In the genomic region with DNA sequence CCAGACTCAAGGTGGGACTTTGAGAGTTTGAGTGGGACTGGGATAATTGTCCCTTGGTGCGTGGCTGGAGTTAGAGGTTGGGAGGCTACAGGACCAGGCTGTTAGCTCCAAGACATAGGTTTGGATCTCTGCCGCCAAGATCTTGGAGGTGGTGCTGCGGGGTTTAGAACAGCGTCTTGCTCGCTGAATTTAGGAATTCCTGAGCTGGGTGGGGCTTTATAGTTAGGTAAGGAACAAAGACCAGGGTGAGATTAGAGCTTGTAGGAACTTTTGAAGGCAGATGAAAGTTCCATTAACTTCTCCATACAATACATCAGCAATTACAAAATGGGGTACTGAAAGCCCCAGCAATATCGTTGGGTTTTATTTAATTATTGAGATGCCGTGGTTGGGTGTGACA, we compare ENCODE assay signal across 11 mouse cellular contexts. TPM values are rescaled to one million over a fixed set of nuclear protein-coding genes. Genes with fewer than 3 reads are reported as not detected.
DNase-seq lines count a peak whose midpoint lies in the region; ATAC-seq and TF ChIP-seq lines count a peak whose summit lies in the region.
"Had no signal": no experiment of that assay in that cellular context is flagged by ENCODE, and none has a peak within 500 bp of the region (broad histone marks: within the 10 kb centered on the region; RNA-seq: fewer than 3 reads in every experiment).

No protein-coding gene starts in this region.

- H3K4me2 ChIP-seq in heart, embryonic 12.5 days: peak overlapping the region; percentile 58
- H3K4me2 ChIP-seq in stomach, embryonic 15.5 days: peak overlapping the region; percentile 60
- no peak overlapping the region for H3K4me2 ChIP-seq in hindbrain, postnatal 0 days (ENCODE audit: low read depth, low read length)
- H3K4me2 ChIP-seq: midbrain, embryonic 11.5 days had no signal

- H3K27me3 ChIP-seq in heart, embryonic 12.5 days (replicated peaks): peaks cover 59% of the 10 kb centered on the region
- peaks cover 64% of the 10 kb centered on the region for H3K27me3 ChIP-seq in megakaryocyte, embryonic 14.5 days (replicated peaks)
- peaks cover 59% of the 10 kb centered on the region for H3K27me3 ChIP-seq in limb, embryonic 10.5 days (ENCODE audit: low read depth, poor library complexity, severe bottlenecking)
- 0 out of 2 replicates have a peak, but pooled peaks cover 3% of the 10 kb centered on the region for H3K27me3 ChIP-seq in stomach, embryonic 15.5 days (replicated peaks)
- H3K27me3 ChIP-seq in hindbrain, postnatal 0 days (ENCODE audit: insufficient read depth, low read length): no peaks in the 10 kb centered on the region

- 32% methylated on average over 7 of the region's 7 CpGs for WGBS in heart, embryonic 12.5 days
- 36% methylated on average over 7 of the region's 7 CpGs for WGBS in limb, embryonic 10.5 days
- 40% methylated on average over 7 of the region's 7 CpGs for WGBS in stomach, embryonic 15.5 days
- 50% methylated on average over 7 of the region's 7 CpGs for WGBS in hindbrain, postnatal 0 days

- H3K9ac ChIP-seq in heart, embryonic 12.5 days: no peak overlapping the region
- H3K9ac ChIP-seq in stomach, embryonic 15.5 days: no peak overlapping the region
- H3K9ac ChIP-seq in hindbrain, postnatal 0 days (replicated peaks; ENCODE audit: low read length): no peak overlapping the region

- no peak overlapping the region for H3K27ac ChIP-seq in heart, embryonic 12.5 days (ENCODE audit: poor library complexity, severe bottlenecking)
- no peak overlapping the region for H3K27ac ChIP-seq in limb, embryonic 10.5 days
- H3K27ac ChIP-seq in stomach, embryonic 15.5 days: no peak overlapping the region
- H3K27ac ChIP-seq in hindbrain, postnatal 0 days: no peak overlapping the region

- TF ChIP-seq CTCF in hindbrain, postnatal 0 days (IDR thresholded peaks at IDR 0.05; ENCODE audit: low read depth): no peak

- DNase-seq in heart, postnatal 36 days: no peak
- DNase-seq in limb, embryonic 10.5 days (ENCODE audit: low spot score): no peak
- no peak for DNase-seq in hindbrain, postnatal 0 days (ENCODE audit: low spot score)
- DNase-seq in cerebellum, adult 8-10 months: no peak

- H3K9me3 ChIP-seq in heart, embryonic 12.5 days (replicated peaks): no peaks in the 10 kb centered on the region
- H3K9me3 ChIP-seq in megakaryocyte, embryonic 14.5 days: no peaks in the 10 kb centered on the region
- no peaks in the 10 kb centered on the region for H3K9me3 ChIP-seq in limb, embryonic 10.5 days (replicated peaks)
- H3K9me3 ChIP-seq in stomach, embryonic 15.5 days: no peaks in the 10 kb centered on the region
- no peaks in the 10 kb centered on the region for H3K9me3 ChIP-seq in hindbrain, postnatal 0 days (ENCODE audit: low read length)

- peak overlapping the region; percentile 18; the same call in 1 of the 2 replicates for H3K4me3 ChIP-seq in heart, embryonic 12.5 days
- H3K4me3 ChIP-seq in megakaryocyte, embryonic 14.5 days (replicated peaks): peak overlapping the region; percentile 92
- H3K4me3 ChIP-seq in limb, embryonic 10.5 days: peak overlapping the region; percentile 26
- H3K4me3 ChIP-seq in stomach, embryonic 15.5 days (replicated peaks): peak overlapping the region; percentile 29
- no peak overlapping the region for H3K4me3 ChIP-seq in hindbrain, postnatal 0 days (ENCODE audit: low read length)

- peaks cover 26% of the 10 kb centered on the region for H3K4me1 ChIP-seq in heart, embryonic 12.5 days (replicated peaks)
- peaks cover 40% of the 10 kb centered on the region for H3K4me1 ChIP-seq in megakaryocyte, embryonic 14.5 days
- peaks cover 33% of the 10 kb centered on the region for H3K4me1 ChIP-seq in limb, embryonic 10.5 days
- H3K4me1 ChIP-seq in stomach, embryonic 15.5 days: peaks cover 18% of the 10 kb centered on the region
- H3K4me1 ChIP-seq in hindbrain, postnatal 0 days (ENCODE audit: insufficient read depth, low read length): peaks cover 3% of the 10 kb centered on the region; the same call in 1 of the 2 replicates

- no peak for ATAC-seq in heart, embryonic 12.5 days (ENCODE audit: insufficient number of reproducible peaks, low FRiP score)
- ATAC-seq in megakaryocyte, adult 5-6 weeks (ENCODE audit: poor library complexity, severe bottlenecking): no peak
- no peak for ATAC-seq in stomach, embryonic 15.5 days (ENCODE audit: insufficient read depth, low FRiP score, low read depth)
- ATAC-seq in hindbrain, postnatal 0 days: no peak

- intact Hi-C loops in heart, postnatal 36 days (cut with DNase I): loop anchor here (5.0 kb wide), 1 partner anchor 137 kb away; no protein-coding TSS in a partner anchor

- no peaks in the 10 kb centered on the region for H3K36me3 ChIP-seq in heart, embryonic 12.5 days
- H3K36me3 ChIP-seq in megakaryocyte, embryonic 14.5 days (replicated peaks; ENCODE audit: low read length): no peaks in the 10 kb centered on the region
- peaks cover 53% of the 10 kb centered on the region for H3K36me3 ChIP-seq in limb, embryonic 10.5 days
- no peaks in the 10 kb centered on the region for H3K36me3 ChIP-seq in stomach, embryonic 15.5 days
- H3K36me3 ChIP-seq in hindbrain, postnatal 0 days (ENCODE audit: insufficient read depth, low read length): peaks cover 31% of the 10 kb centered on the region

RNA-seq across cellular contexts. Expression of gene Cyth2, which starts 14.4 kb away (rescaled TPM):
- 108 and 115 TPM in 2 replicates for polyA plus RNA-seq in heart, embryonic 12.5 days (2016; fragmentation: Nextera tagmentation; extraction: Ambion mirVana)
- total RNA-seq in heart, postnatal 36 days (2021): 10 to 100 TPM; 67.2 to 73.0 TPM
- 157 and 160 TPM in 2 replicates for polyA plus RNA-seq in megakaryocyte, embryonic 14.5 days (2012; ENCODE audit: insufficient read depth, low replicate concordance)
- 23.9 and 28.1 TPM in 2 replicates for total RNA-seq in megakaryocyte, adult 5-6 weeks (2015)
- 41.4 and 44.2 TPM in 2 replicates for total RNA-seq in megakaryocyte, adult 5-6 weeks (2017)
- 170 TPM in 2 replicates for polyA plus RNA-seq in limb, embryonic 10.5 days (2016; fragmentation: Nextera tagmentation; extraction: Ambion mirVana)
- 85.0 and 103 TPM in 2 replicates for polyA plus RNA-seq in stomach, embryonic 15.5 days (2015; fragmentation: Nextera tagmentation; extraction: Ambion mirVana)
- 176 and 221 TPM in 2 replicates for total RNA-seq in hindbrain, postnatal 0 days (2014; rRNA removed)
- 209 and 216 TPM in 2 replicates for polyA plus RNA-seq in hindbrain, postnatal 0 days (2015; fragmentation: Nextera tagmentation; extraction: Ambion mirVana)

RNA-seq across cellular contexts. Expression of gene Sult2b1, which starts 15.5 kb away (rescaled TPM):
- 0.23 and 0.40 TPM in 2 replicates for polyA plus RNA-seq in heart, embryonic 12.5 days (2016; fragmentation: Nextera tagmentation; extraction: Ambion mirVana)
- not detected for total RNA-seq in heart, postnatal 36 days (2021)
- polyA plus RNA-seq in megakaryocyte, embryonic 14.5 days (2012; ENCODE audit: insufficient read depth, low replicate concordance): 1.00 TPM in 1 of 2 replicates, not detected in the other
- not detected in 2 replicates for total RNA-seq in megakaryocyte, adult 5-6 weeks (2015)
- not detected in 2 replicates for total RNA-seq in megakaryocyte, adult 5-6 weeks (2017)
- 1.8 and 2.1 TPM in 2 replicates for polyA plus RNA-seq in limb, embryonic 10.5 days (2016; fragmentation: Nextera tagmentation; extraction: Ambion mirVana)
- 6.7 and 14.4 TPM in 2 replicates for polyA plus RNA-seq in stomach, embryonic 15.5 days (2015; fragmentation: Nextera tagmentation; extraction: Ambion mirVana)
- total RNA-seq in hindbrain, postnatal 0 days (2014; rRNA removed): 4.7 and 12.1 TPM in 2 replicates
- 5.7 and 7.4 TPM in 2 replicates for polyA plus RNA-seq in hindbrain, postnatal 0 days (2015; fragmentation: Nextera tagmentation; extraction: Ambion mirVana)
- total RNA-seq: gastrocnemius, adult 8-10 months had no signal

RNA-seq across cellular contexts. Expression of gene Lmtk3, which starts 16.5 kb away (rescaled TPM):
- polyA plus RNA-seq in heart, embryonic 12.5 days (2016; fragmentation: Nextera tagmentation; extraction: Ambion mirVana): 0.53 and 0.86 TPM in 2 replicates
- under 1 TPM; 0.14 TPM for total RNA-seq in heart, postnatal 36 days (2021)
- 0.67 and 0.79 TPM in 2 replicates for polyA plus RNA-seq in megakaryocyte, embryonic 14.5 days (2012; ENCODE audit: insufficient read depth, low replicate concordance)
- total RNA-seq in megakaryocyte, adult 5-6 weeks (2015): 0.09 TPM in 1 of 2 replicates, not detected in the other
- not detected in 2 replicates for total RNA-seq in megakaryocyte, adult 5-6 weeks (2017)
- 2.2 and 3.2 TPM in 2 replicates for polyA plus RNA-seq in limb, embryonic 10.5 days (2016; fragmentation: Nextera tagmentation; extraction: Ambion mirVana)
- polyA plus RNA-seq in stomach, embryonic 15.5 days (2015; fragmentation: Nextera tagmentation; extraction: Ambion mirVana): 1.1 and 1.9 TPM in 2 replicates
- 125 and 133 TPM in 2 replicates for total RNA-seq in hindbrain, postnatal 0 days (2014; rRNA removed)
- polyA plus RNA-seq in hindbrain, postnatal 0 days (2015; fragmentation: Nextera tagmentation; extraction: Ambion mirVana): 13.6 and 13.9 TPM in 2 replicates
- total RNA-seq: gastrocnemius, adult 8-10 months had no signal

RNA-seq across cellular contexts. Expression of gene Kcnj14, which starts 24.6 kb away (rescaled TPM):
- 0.63 and 0.70 TPM in 2 replicates for polyA plus RNA-seq in heart, embryonic 12.5 days (2016; fragmentation: Nextera tagmentation; extraction: Ambion mirVana)
- total RNA-seq in heart, postnatal 36 days (2021): under 1 TPM; 0.67 to 0.98 TPM
- 0.08 and 0.82 TPM in 2 replicates for polyA plus RNA-seq in megakaryocyte, embryonic 14.5 days (2012; ENCODE audit: insufficient read depth, low replicate concordance)
- not detected in 2 replicates for total RNA-seq in megakaryocyte, adult 5-6 weeks (2015)
- total RNA-seq in megakaryocyte, adult 5-6 weeks (2017): 0.16 TPM in 1 of 2 replicates, not detected in the other
- 1.2 and 1.4 TPM in 2 replicates for polyA plus RNA-seq in limb, embryonic 10.5 days (2016; fragmentation: Nextera tagmentation; extraction: Ambion mirVana)
- polyA plus RNA-seq in stomach, embryonic 15.5 days (2015; fragmentation: Nextera tagmentation; extraction: Ambion mirVana): 1.0 and 1.4 TPM in 2 replicates
- 0.97 and 1.4 TPM in 2 replicates for total RNA-seq in hindbrain, postnatal 0 days (2014; rRNA removed)
- 0.89 and 1.2 TPM in 2 replicates for polyA plus RNA-seq in hindbrain, postnatal 0 days (2015; fragmentation: Nextera tagmentation; extraction: Ambion mirVana)
- polyA plus RNA-seq: inflammation-experienced regulatory T-cells, adult 6 months had no signal

RNA-seq across cellular contexts. Expression of gene Grwd1, which starts 30.7 kb away (rescaled TPM):
- polyA plus RNA-seq in heart, embryonic 12.5 days (2016; fragmentation: Nextera tagmentation; extraction: Ambion mirVana): 43.9 and 46.6 TPM in 2 replicates
- 10 to 100 TPM; 11.5 to 11.6 TPM for total RNA-seq in heart, postnatal 36 days (2021)
- 6.0 and 20.5 TPM in 2 replicates for polyA plus RNA-seq in megakaryocyte, embryonic 14.5 days (2012; ENCODE audit: insufficient read depth, low replicate concordance)
- 3.5 and 6.5 TPM in 2 replicates for total RNA-seq in megakaryocyte, adult 5-6 weeks (2015)
- 2.6 and 3.9 TPM in 2 replicates for total RNA-seq in megakaryocyte, adult 5-6 weeks (2017)
- 116 and 156 TPM in 2 replicates for polyA plus RNA-seq in limb, embryonic 10.5 days (2016; fragmentation: Nextera tagmentation; extraction: Ambion mirVana)
- polyA plus RNA-seq in stomach, embryonic 15.5 days (2015; fragmentation: Nextera tagmentation; extraction: Ambion mirVana): 57.0 and 64.3 TPM in 2 replicates
- total RNA-seq in hindbrain, postnatal 0 days (2014; rRNA removed): 29.1 and 34.6 TPM in 2 replicates
- polyA plus RNA-seq in hindbrain, postnatal 0 days (2015; fragmentation: Nextera tagmentation; extraction: Ambion mirVana): 44.6 and 48.6 TPM in 2 replicates
